Mouse (Mus musculus): ENCODE results near the gene Myo9b.

The Myo9b gene

GRCm38 (mm10) chr8:71366771-71367528 is 94.4 kb downstream of the Myo9b start, which contains the start of gene Use1:
Use1 (plus strand) TSS chr8:71366848.
- in situ Hi-C loops (cut with MboI, MseI): no loop called here

- in situ Hi-C loops (cut with MboI, MseI): no loop called here
Measured at GRCm38 (mm10) chr8:71367529-71368176, 95.1 kb downstream of the Myo9b start.

GRCm38 (mm10) chr8:71368366-71368765 is 95.9 kb downstream of the Myo9b start:
- in situ Hi-C loops (cut with MboI, MseI): no loop called here

GRCm38 (mm10) chr8:71369040-71369718 is 96.7 kb downstream of the Myo9b start:
- in situ Hi-C loops (cut with MboI, MseI): no loop called here

GRCm38 (mm10) chr8:71370711-71371235 is 98.3 kb downstream of the Myo9b start:
- in situ Hi-C loops (cut with MboI, MseI): loop anchor here (5.0 kb wide), 1 partner anchor 37 kb away; the partner anchor contains the start of gene Ankle1

GRCm38 (mm10) chr8:71371236-71371848 is 98.8 kb downstream of the Myo9b start, which contains the start of gene Ocel1:
Ocel1 (plus strand) TSS chr8:71371298.
- in situ Hi-C loops (cut with MboI, MseI): loop anchor here (5.0 kb wide), 1 partner anchor 36 kb away; the partner anchor contains the start of gene Ankle1

GRCm38 (mm10) chr8:71372427-71372826 is 99.9 kb downstream of the Myo9b start:
- in situ Hi-C loops (cut with MboI, MseI): loop anchor here (5.0 kb wide), 1 partner anchor 35 kb away; the partner anchor contains the start of gene Ankle1

- in situ Hi-C loops (cut with MboI, MseI): loop anchor here (5.0 kb wide), 1 partner anchor 34 kb away; the partner anchor contains the start of gene Ankle1
Measured at GRCm38 (mm10) chr8:71373000-71373399, 100.5 kb downstream of the Myo9b start.

- in situ Hi-C loops (cut with MboI, MseI): loop anchor here (5.0 kb wide), 1 partner anchor 33 kb away; the partner anchor contains the start of gene Ankle1
Measured at GRCm38 (mm10) chr8:71374616-71375206, 102.2 kb downstream of the Myo9b start.

- in situ Hi-C loops (cut with MboI, MseI): no loop called here
Measured at GRCm38 (mm10) chr8:71375581-71376422, 103.3 kb downstream of the Myo9b start.

- in situ Hi-C loops (cut with MboI, MseI): no loop called here
Measured at GRCm38 (mm10) chr8:71376423-71377030, 104.0 kb downstream of the Myo9b start.

- in situ Hi-C loops (cut with MboI, MseI): no loop called here
Measured at GRCm38 (mm10) chr8:71379008-71379407, 106.5 kb downstream of the Myo9b start.

- in situ Hi-C loops (cut with MboI, MseI): no loop called here
Measured at GRCm38 (mm10) chr8:71379512-71380075, 107.1 kb downstream of the Myo9b start.

- in situ Hi-C loops (cut with MboI, MseI): no loop called here
Measured at GRCm38 (mm10) chr8:71380178-71381171, 108.0 kb downstream of the Myo9b start.

- in situ Hi-C loops (cut with MboI, MseI): no loop called here
Measured at GRCm38 (mm10) chr8:71381421-71381970, 109.0 kb downstream of the Myo9b start, which contains the start of gene Nr2f6. Nr2f6 (minus strand) TSS chr8:71381960.

- in situ Hi-C loops (cut with MboI, MseI): no loop called here
Measured at GRCm38 (mm10) chr8:71381971-71382961, 109.8 kb downstream of the Myo9b start.
